Mouse (Mus musculus): ENCODE measurements around the gene Plin2. TPM values are rescaled to one million over a fixed set of nuclear protein-coding genes. Genes with fewer than 3 reads are reported as not detected.

The Plin2 gene
- 78.4 and 80.7 TPM in 2 replicates for polyA plus RNA-seq (2014; fragmentation: Nextera tagmentation; extraction: Ambion mirVana)

GRCm38 (mm10) chr4:86669780-86670201 is at the start of gene Plin2:
TSS of gene Plin2 (minus strand) at chr4:86670060.
- H3K27ac ChIP-seq (ENCODE audit: low read depth, low read length) = 0 out of 2 replicates have a peak within 1 kb of the TSS, but pooled peaks have one; percentile 4
- WGBS = 0% methylated on average over 18 of the region's 18 CpGs
- peak; percentile 95 for ATAC-seq (ENCODE audit: low FRiP score)

GRCm38 (mm10) chr4:86718878-86719577 is 49.2 kb upstream of the Plin2 start:
- no peaks in the 10 kb centered on the region for H3K4me1 ChIP-seq (replicated peaks; ENCODE audit: control insufficient read depth, insufficient read depth, low read length)
- ATAC-seq (ENCODE audit: low FRiP score) (no peak), DNase-seq (ENCODE audit: low spot score) (no peak)
- H3K36me3 ChIP-seq (ENCODE audit: control insufficient read depth, insufficient read depth, low read length) = no peaks in the 10 kb centered on the region
- no peak overlapping the region for H3K27ac ChIP-seq (ENCODE audit: low read depth, low read length)
- 77% methylated on average over 4 of the region's 4 CpGs for WGBS
- H3K9me3 ChIP-seq (ENCODE audit: control insufficient read depth, low read length) = no peaks in the 10 kb centered on the region
- H3K27me3 ChIP-seq (ENCODE audit: control insufficient read depth, insufficient read depth, low read length) = no peaks in the 10 kb centered on the region
- H3K4me3 ChIP-seq (ENCODE audit: low read depth, low read length) = no peak overlapping the region
- H3K9ac ChIP-seq (ENCODE audit: low read depth, low read length) = no peak overlapping the region
- no peak overlapping the region for H3K4me2 ChIP-seq (replicated peaks; ENCODE audit: low read depth, low read length)

More at GRCm38 (mm10) chr4:86669780-86670201, at the start of gene Plin2:
- Histone ChIP-seq H3K36me3 (ENCODE audit: control insufficient read depth, insufficient read depth, low read length) (0 out of 2 replicates have a peak, but pooled peaks cover 5% of the 10 kb centered on the region), H3K4me2 (replicated peaks; ENCODE audit: low read depth, low read length) (peak within 1 kb of the TSS; percentile 62), H3K9ac (ENCODE audit: low read depth, low read length) (peak within 1 kb of the TSS; percentile 88), H3K4me1 (replicated peaks; ENCODE audit: control insufficient read depth, insufficient read depth, low read length) (no peaks in the 10 kb centered on the region), H3K9me3 (ENCODE audit: control insufficient read depth, low read length) (no peaks in the 10 kb centered on the region), H3K4me3 (ENCODE audit: low read depth, low read length) (peak within 1 kb of the TSS; percentile 59), H3K27me3 (ENCODE audit: control insufficient read depth, insufficient read depth, low read length) (no peaks in the 10 kb centered on the region)
- DNase-seq (ENCODE audit: low spot score) = peak; percentile 74

DNA sequence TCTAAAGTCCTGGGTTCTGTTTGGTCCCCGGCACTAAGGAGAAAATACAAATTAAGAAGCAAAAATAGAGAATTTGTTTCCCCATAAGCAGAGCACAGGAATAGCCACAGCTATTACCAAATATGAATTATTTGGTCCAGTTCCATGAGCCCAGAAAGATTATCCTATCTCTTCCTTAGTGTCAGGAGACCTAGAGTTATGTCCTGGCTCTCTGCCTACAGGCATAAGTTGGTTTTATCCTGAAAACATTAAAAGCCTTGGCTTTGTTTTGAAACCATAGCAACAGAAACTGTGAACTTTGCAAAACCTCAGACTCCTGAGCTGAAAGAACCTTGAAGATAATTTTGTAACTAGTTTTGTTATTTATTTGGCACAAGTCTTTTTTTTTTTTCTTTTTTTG is 47.3 kb upstream of the Plin2 start:
- Histone ChIP-seq H3K9me3 (ENCODE audit: control insufficient read depth, low read length) (no peaks in the 10 kb centered on the region), H3K4me2 (replicated peaks; ENCODE audit: low read depth, low read length) (no peak overlapping the region), H3K4me1 (replicated peaks; ENCODE audit: control insufficient read depth, insufficient read depth, low read length) (no peaks in the 10 kb centered on the region), H3K4me3 (ENCODE audit: low read depth, low read length) (no peak overlapping the region), H3K36me3 (ENCODE audit: control insufficient read depth, insufficient read depth, low read length) (no peaks in the 10 kb centered on the region), H3K9ac (ENCODE audit: low read depth, low read length) (no peak overlapping the region), H3K27ac (ENCODE audit: low read depth, low read length) (no peak overlapping the region), H3K27me3 (ENCODE audit: control insufficient read depth, insufficient read depth, low read length) (no peaks in the 10 kb centered on the region)
- WGBS = 88% methylated on average over 1 of the region's 1 CpGs
- ATAC-seq (ENCODE audit: low FRiP score) (no peak), DNase-seq (ENCODE audit: low spot score) (no peak)

DNA sequence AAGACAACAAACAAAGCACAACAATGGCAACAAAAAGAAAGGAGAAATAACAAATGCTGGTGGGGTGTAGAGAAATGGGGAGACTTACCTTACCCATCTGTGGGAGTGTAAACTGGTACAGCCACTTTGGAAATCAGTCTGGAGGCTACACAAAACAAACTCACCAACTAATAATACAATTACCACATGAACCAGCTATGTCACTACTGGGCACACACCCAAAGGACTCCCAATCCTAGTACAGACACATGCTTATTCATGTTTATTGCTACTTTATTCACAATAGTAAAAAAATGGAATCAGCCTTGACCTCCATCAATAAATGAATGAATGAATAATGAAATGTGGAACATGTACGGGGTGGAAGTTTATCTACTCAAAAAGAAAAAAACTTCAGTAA is 45.5 kb upstream of the Plin2 start:
- H3K27ac ChIP-seq (ENCODE audit: low read depth, low read length) = no peak overlapping the region
- no peak for DNase-seq (ENCODE audit: low spot score)
- no peaks in the 10 kb centered on the region for H3K4me1 ChIP-seq (replicated peaks; ENCODE audit: control insufficient read depth, insufficient read depth, low read length)
- H3K27me3 ChIP-seq (ENCODE audit: control insufficient read depth, insufficient read depth, low read length) = no peaks in the 10 kb centered on the region
- H3K9ac ChIP-seq (ENCODE audit: low read depth, low read length) = no peak overlapping the region
- no peak for ATAC-seq (ENCODE audit: low FRiP score)
- 96% methylated on average over 1 of the region's 1 CpGs for WGBS
- H3K9me3 ChIP-seq (ENCODE audit: control insufficient read depth, low read length) = no peaks in the 10 kb centered on the region
- no peaks in the 10 kb centered on the region for H3K36me3 ChIP-seq (ENCODE audit: control insufficient read depth, insufficient read depth, low read length)
- H3K4me2 ChIP-seq (replicated peaks; ENCODE audit: low read depth, low read length) = no peak overlapping the region
- no peak overlapping the region for H3K4me3 ChIP-seq (ENCODE audit: low read depth, low read length)

DNA sequence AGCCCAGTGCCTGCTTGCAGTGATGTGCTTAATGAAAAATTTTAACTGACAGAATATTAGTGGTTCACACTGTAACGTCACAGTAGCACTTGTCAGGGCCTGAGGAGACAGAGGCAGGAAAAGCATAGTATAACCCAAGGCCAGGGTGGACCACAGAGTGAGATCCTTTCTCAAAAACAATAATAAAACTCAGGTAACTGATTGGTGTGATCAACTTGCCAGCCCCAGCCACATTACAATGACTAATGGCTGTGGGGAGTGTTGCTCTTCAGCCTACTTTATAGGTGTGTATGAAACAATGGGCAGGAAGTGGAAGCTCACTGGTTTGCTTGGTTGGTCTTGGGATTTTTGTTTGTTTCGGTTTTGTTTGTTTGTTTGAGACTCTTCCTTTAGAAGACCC is 43.7 kb upstream of the Plin2 start:
- no peaks in the 10 kb centered on the region for H3K4me1 ChIP-seq (replicated peaks; ENCODE audit: control insufficient read depth, insufficient read depth, low read length)
- H3K27me3 ChIP-seq (ENCODE audit: control insufficient read depth, insufficient read depth, low read length) = no peaks in the 10 kb centered on the region
- DNase-seq (ENCODE audit: low spot score) = no peak
- H3K4me3 ChIP-seq (ENCODE audit: low read depth, low read length) = no peak overlapping the region
- H3K4me2 ChIP-seq (replicated peaks; ENCODE audit: low read depth, low read length) = no peak overlapping the region
- no peak overlapping the region for H3K27ac ChIP-seq (ENCODE audit: low read depth, low read length)
- 78% methylated on average over 2 of the region's 2 CpGs for WGBS
- no peaks in the 10 kb centered on the region for H3K9me3 ChIP-seq (ENCODE audit: control insufficient read depth, low read length)
- H3K9ac ChIP-seq (ENCODE audit: low read depth, low read length) = no peak overlapping the region
- no peaks in the 10 kb centered on the region for H3K36me3 ChIP-seq (ENCODE audit: control insufficient read depth, insufficient read depth, low read length)
- no peak for ATAC-seq (ENCODE audit: low FRiP score)

GRCm38 (mm10) chr4:86712751-86713195 is 42.9 kb upstream of the Plin2 start:
- no peak overlapping the region for H3K27ac ChIP-seq (ENCODE audit: low read depth, low read length)
- H3K36me3 ChIP-seq (ENCODE audit: control insufficient read depth, insufficient read depth, low read length) = no peaks in the 10 kb centered on the region
- no peak overlapping the region for H3K4me2 ChIP-seq (replicated peaks; ENCODE audit: low read depth, low read length)
- H3K4me3 ChIP-seq (ENCODE audit: low read depth, low read length) = no peak overlapping the region
- DNase-seq (ENCODE audit: low spot score) (no peak), ATAC-seq (ENCODE audit: low FRiP score) (no peak)
- 85% methylated on average over 12 of the region's 12 CpGs for WGBS
- no peaks in the 10 kb centered on the region for H3K9me3 ChIP-seq (ENCODE audit: control insufficient read depth, low read length)
- H3K4me1 ChIP-seq (replicated peaks; ENCODE audit: control insufficient read depth, insufficient read depth, low read length) = no peaks in the 10 kb centered on the region
- H3K27me3 ChIP-seq (ENCODE audit: control insufficient read depth, insufficient read depth, low read length) = no peaks in the 10 kb centered on the region
- H3K9ac ChIP-seq (ENCODE audit: low read depth, low read length) = no peak overlapping the region

DNA sequence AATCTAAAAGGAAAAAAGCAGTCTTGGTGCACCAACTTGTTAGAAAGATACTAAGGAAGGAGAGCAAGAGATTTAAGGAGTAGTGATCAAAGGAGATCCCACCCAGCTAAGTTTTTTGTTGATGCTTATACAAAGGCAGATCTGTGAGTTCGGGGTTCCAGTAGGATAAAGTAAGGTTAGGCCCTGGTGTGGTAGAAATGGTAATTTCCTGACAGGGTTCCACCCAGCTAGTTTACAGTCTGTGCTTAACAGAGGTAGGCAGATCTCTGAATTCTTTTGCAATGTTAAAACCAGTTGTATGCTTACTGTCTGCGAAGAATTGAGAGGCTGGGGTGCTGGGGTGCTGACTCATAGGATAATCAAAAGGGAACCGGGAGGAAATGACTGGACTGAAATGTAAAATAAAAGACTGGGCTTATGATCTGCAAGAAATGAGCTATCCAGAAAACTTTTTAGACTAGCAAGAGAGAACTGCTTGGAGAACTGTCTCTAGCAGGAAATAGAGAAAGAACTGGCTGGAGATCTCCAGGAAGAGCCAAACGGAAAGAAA is 40.9 kb upstream of the Plin2 start:
- no peak overlapping the region for H3K9ac ChIP-seq (ENCODE audit: low read depth, low read length)
- H3K4me2 ChIP-seq (replicated peaks; ENCODE audit: low read depth, low read length) = no peak overlapping the region
- WGBS = 79% methylated on average over 4 of the region's 4 CpGs
- H3K36me3 ChIP-seq (ENCODE audit: control insufficient read depth, insufficient read depth, low read length) = no peaks in the 10 kb centered on the region
- no peaks in the 10 kb centered on the region for H3K4me1 ChIP-seq (replicated peaks; ENCODE audit: control insufficient read depth, insufficient read depth, low read length)
- no peaks in the 10 kb centered on the region for H3K9me3 ChIP-seq (ENCODE audit: control insufficient read depth, low read length)
- ATAC-seq (ENCODE audit: low FRiP score) (no peak), DNase-seq (ENCODE audit: low spot score) (no peak)
- H3K27me3 ChIP-seq (ENCODE audit: control insufficient read depth, insufficient read depth, low read length) = no peaks in the 10 kb centered on the region
- H3K27ac ChIP-seq (ENCODE audit: low read depth, low read length) = no peak overlapping the region
- H3K4me3 ChIP-seq (ENCODE audit: low read depth, low read length) = no peak overlapping the region

GRCm38 (mm10) chr4:86710034-86710650 is 40.3 kb upstream of the Plin2 start:
- Histone ChIP-seq H3K27ac (ENCODE audit: low read depth, low read length) (no peak overlapping the region), H3K27me3 (ENCODE audit: control insufficient read depth, insufficient read depth, low read length) (no peaks in the 10 kb centered on the region), H3K9me3 (ENCODE audit: control insufficient read depth, low read length) (no peaks in the 10 kb centered on the region), H3K4me3 (ENCODE audit: low read depth, low read length) (no peak overlapping the region), H3K4me1 (replicated peaks; ENCODE audit: control insufficient read depth, insufficient read depth, low read length) (no peaks in the 10 kb centered on the region), H3K9ac (ENCODE audit: low read depth, low read length) (no peak overlapping the region), H3K36me3 (ENCODE audit: control insufficient read depth, insufficient read depth, low read length) (no peaks in the 10 kb centered on the region), H3K4me2 (replicated peaks; ENCODE audit: low read depth, low read length) (no peak overlapping the region)
- DNase-seq (ENCODE audit: low spot score) (no peak), ATAC-seq (ENCODE audit: low FRiP score) (no peak)
- WGBS = 63% methylated on average over 6 of the region's 6 CpGs
